Mouse (Mus musculus) neural tube, embryonic 13.5 days (tissue): ENCODE measurements around the gene Fbrs. TPM values are rescaled to one million over a fixed set of nuclear protein-coding genes. Genes with fewer than 3 reads are reported as not detected.
"Not testable (repeated sequence)": the region's sequence is repeated elsewhere in the genome, so short reads cannot be mapped to it uniquely, and the experiment has no call there.

ENCODE experiments used
- ATAC-seq: fragments of 200-750 bp; cut with Nextera tagmentation; 2 replicates; pipeline ENCODE4 v1.8.0; 2017; ENCODE audit warnings: low read depth, mild to moderate bottlenecking, moderate TSS enrichment, moderate library complexity
- H3K27ac ChIP-seq: fragments of 300-500 bp; sonication (generic); replicated peaks from 2 replicates; pipeline ENCODE4 v1.5.1; 2015; ENCODE audit warnings: moderate library complexity, mild to moderate bottlenecking, inconsistent platforms
- H3K27me3 ChIP-seq: fragments of 300-500 bp; sonication (generic); 2 replicates; pipeline ENCODE4 v1.6.1; 2015; ENCODE audit warnings: mild to moderate bottlenecking, inconsistent platforms
- H3K36me3 ChIP-seq: fragments of 300-500 bp; sonication (generic); 2 replicates; pipeline ENCODE4 v1.6.1; 2015; ENCODE audit warnings: mild to moderate bottlenecking, inconsistent platforms
- H3K4me1 ChIP-seq: fragments of 300-500 bp; sonication (generic); replicated peaks from 2 replicates; pipeline ENCODE4 v1.6.1; 2015; ENCODE audit warnings: inconsistent platforms
- H3K4me2 ChIP-seq: fragments of 300-500 bp; sonication (generic); 2 replicates; pipeline ENCODE4 v1.6.1; 2015; ENCODE audit warnings: inconsistent platforms, mild to moderate bottlenecking, moderate library complexity
- H3K4me3 ChIP-seq: fragments of 300-500 bp; sonication (generic); 2 replicates; pipeline ENCODE4 v1.5.1; 2015; ENCODE audit warnings: mild to moderate bottlenecking, inconsistent platforms
- H3K9ac ChIP-seq: fragments of 300-500 bp; sonication (generic); 2 replicates; pipeline ENCODE4 v1.6.1; 2015; ENCODE audit warnings: moderate library complexity, mild to moderate bottlenecking, inconsistent platforms
- H3K9me3 ChIP-seq: fragments of 300-500 bp; sonication (generic); 2 replicates; pipeline ENCODE4 v1.6.1; 2016; ENCODE audit warnings: inconsistent platforms
- WGBS: fragments of 180-500 bp; shearing (Covaris S2); methylation state at CpG from one replicate; pipeline ENCODE4 v1.1.7; 2015; 5-methylcytosine and 5-hydroxymethylcytosine counted together
- polyA plus RNA-seq: library from polyadenylated mRNA; unstranded; fragments of >200 nt; fragmentation: Nextera tagmentation; extraction: Ambion mirVana; gene quantifications from 2 replicates; pipeline ENCODE4 v1.2.1, GENCODE M21; 2015

Fbrs gene
- 12.1 and 12.6 TPM in 2 replicates for polyA plus RNA-seq

DNA sequence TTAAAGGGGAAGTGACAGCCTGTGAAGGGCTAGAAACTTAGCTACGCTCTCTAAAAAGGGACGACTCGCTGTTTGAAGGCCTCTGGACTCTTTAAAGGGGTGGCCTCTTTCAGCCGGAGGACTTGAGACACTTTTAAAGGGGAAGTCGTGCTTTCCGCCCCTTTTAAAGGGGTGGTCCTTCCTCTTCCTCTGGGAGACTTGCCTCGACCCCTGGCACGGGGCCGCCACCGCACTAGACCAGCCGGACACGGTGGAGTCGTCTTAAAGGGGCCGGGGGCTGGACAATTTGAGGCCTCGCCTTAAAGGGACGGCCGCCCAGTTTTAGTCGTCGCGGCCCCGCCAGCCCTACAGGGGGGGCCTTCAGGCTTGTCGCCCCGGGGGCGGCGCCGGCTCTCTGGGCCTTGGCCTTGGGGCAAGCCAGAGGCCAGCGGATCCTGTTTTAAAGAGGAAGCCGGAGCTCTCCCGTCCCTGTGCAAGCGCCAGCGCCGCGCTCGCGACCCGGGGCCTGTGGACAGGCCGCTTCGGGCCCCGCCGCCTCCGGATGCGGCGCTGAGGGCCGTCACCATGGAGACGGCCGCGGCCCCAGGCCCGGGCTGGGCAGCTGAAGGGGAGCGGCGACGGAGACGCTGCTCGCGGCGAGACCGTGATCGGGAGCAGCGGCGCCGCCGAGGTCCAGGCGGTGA lies at the start of gene Fbrs:
Gene Fbrs (plus strand): TSS at position 565 of the 683 bp plus-strand sequence.
- H3K4me3 ChIP-seq = peak within 1 kb of the TSS; percentile 98
- peak; percentile 84 for ATAC-seq
- H3K36me3 ChIP-seq = peaks cover 59% of the 10 kb centered on the region
- peak within 1 kb of the TSS; percentile 96 for H3K27ac ChIP-seq
- under 1% methylated on average over 61 of the region's 62 CpGs for WGBS
- H3K9me3 ChIP-seq = no peaks in the 10 kb centered on the region
- H3K4me2 ChIP-seq = peak within 1 kb of the TSS; percentile 100
- peaks cover 45% of the 10 kb centered on the region for H3K4me1 ChIP-seq
- H3K27me3 ChIP-seq = no peaks in the 10 kb centered on the region
- peak within 1 kb of the TSS; percentile 99 for H3K9ac ChIP-seq

GRCm38 (mm10) chr7:127435206-127435605 lies 43.8 kb upstream of the Fbrs start:
- Histone ChIP-seq H3K4me3 (no peak overlapping the region), H3K9ac (no peak overlapping the region), H3K36me3 (no peaks in the 10 kb centered on the region), H3K27me3 (no peaks in the 10 kb centered on the region), H3K9me3 (peaks cover 13% of the 10 kb centered on the region), H3K4me1 (no peaks in the 10 kb centered on the region), H3K4me2 (no peak overlapping the region), H3K27ac (no peak overlapping the region)
- no peak for ATAC-seq
- WGBS = 90% methylated on average over 4 of the region's 4 CpGs

GRCm38 (mm10) chr7:127437724-127438123 lies 41.3 kb upstream of the Fbrs start:
- ATAC-seq = no peak
- Histone ChIP-seq H3K36me3 (peaks cover 14% of the 10 kb centered on the region), H3K27ac (no peak overlapping the region), H3K4me2 (no peak overlapping the region), H3K9me3 (peaks cover 13% of the 10 kb centered on the region), H3K4me3 (no peak overlapping the region), H3K9ac (no peak overlapping the region), H3K4me1 (no peaks in the 10 kb centered on the region), H3K27me3 (no peaks in the 10 kb centered on the region)
- WGBS = 92% methylated on average over 3 of the region's 3 CpGs

GRCm38 (mm10) chr7:127443976-127444375 lies 35.0 kb upstream of the Fbrs start:
- Histone ChIP-seq H3K27me3 (no peaks in the 10 kb centered on the region), H3K4me2 (no peak overlapping the region), H3K36me3 (peaks cover 55% of the 10 kb centered on the region), H3K9ac (no peak overlapping the region), H3K9me3 (no peaks in the 10 kb centered on the region; the same call in 1 of the 2 replicates), H3K4me1 (peaks cover 9% of the 10 kb centered on the region), H3K27ac (no peak overlapping the region), H3K4me3 (no peak overlapping the region)
- ATAC-seq = no peak
- WGBS = 85% methylated on average over 20 of the region's 20 CpGs

GRCm38 (mm10) chr7:127448521-127449300 lies 30.3 kb upstream of the Fbrs start, which contains the start of gene Zfp689:
Gene Zfp689, minus strand, starts transcription at chr7:127449158.
- Histone ChIP-seq H3K4me2 (peak within 1 kb of the TSS; percentile 83), H3K4me3 (peak within 1 kb of the TSS; percentile 73), H3K36me3 (peaks cover 47% of the 10 kb centered on the region), H3K27ac (peak within 1 kb of the TSS; percentile 96), H3K9ac (peak within 1 kb of the TSS; percentile 90), H3K4me1 (peaks cover 51% of the 10 kb centered on the region), H3K9me3 (no peaks in the 10 kb centered on the region), H3K27me3 (no peaks in the 10 kb centered on the region)
- under 1% methylated on average over 54 of the region's 54 CpGs for WGBS
- ATAC-seq = peak; percentile 92

DNA sequence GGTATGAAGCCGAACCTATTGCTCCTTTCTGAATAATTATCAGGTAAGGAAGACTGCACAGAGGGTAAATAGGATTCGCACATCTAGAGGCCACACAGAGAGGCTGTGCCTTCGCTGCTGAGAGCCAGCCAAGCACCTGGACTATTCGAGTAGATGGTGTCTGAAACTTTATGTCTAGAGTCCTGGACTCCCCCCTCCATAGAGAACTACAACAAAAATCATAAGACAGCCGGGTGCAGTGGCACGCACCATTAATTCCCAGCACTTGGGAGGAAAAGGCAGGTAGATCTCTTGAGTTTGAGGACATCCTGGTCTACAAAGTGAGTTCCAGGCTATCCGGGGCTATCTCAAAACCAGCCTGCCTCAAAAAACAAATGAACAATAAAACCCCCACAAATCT lies 29.0 kb upstream of the Fbrs start:
- Histone ChIP-seq H3K27ac (peak overlapping the region; percentile 73; the same call in 1 of the 2 replicates), H3K4me1 (peaks cover 51% of the 10 kb centered on the region), H3K9me3 (no peaks in the 10 kb centered on the region), H3K36me3 (peaks cover 39% of the 10 kb centered on the region), H3K9ac (peak overlapping the region; percentile 90), H3K4me3 (peak overlapping the region; percentile 73), H3K27me3 (no peaks in the 10 kb centered on the region), H3K4me2 (peak overlapping the region; percentile 83)
- ATAC-seq = no peak
- 77% methylated on average over 7 of the region's 7 CpGs for WGBS

- no peaks in the 10 kb centered on the region for H3K27me3 ChIP-seq
- H3K9ac ChIP-seq = no peak overlapping the region
- no peak for ATAC-seq
- H3K36me3 ChIP-seq = peaks cover 39% of the 10 kb centered on the region
- 0 out of 2 replicates have a peak overlapping the region, but pooled peaks have one; percentile 0 for H3K4me2 ChIP-seq
- H3K9me3 ChIP-seq = no peaks in the 10 kb centered on the region
- 97% methylated on average over 2 of the region's 2 CpGs for WGBS
- H3K27ac ChIP-seq = no peak overlapping the region
- H3K4me3 ChIP-seq = no peak overlapping the region
- H3K4me1 ChIP-seq = peaks cover 43% of the 10 kb centered on the region
Measured at GRCm38 (mm10) chr7:127453056-127453455, 25.9 kb upstream of the Fbrs start.

- Histone ChIP-seq H3K4me2 (no peak overlapping the region), H3K4me3 (no peak overlapping the region), H3K27me3 (no peaks in the 10 kb centered on the region), H3K9me3 (no peaks in the 10 kb centered on the region), H3K36me3 (peaks cover 46% of the 10 kb centered on the region), H3K9ac (no peak overlapping the region), H3K4me1 (peaks cover 36% of the 10 kb centered on the region), H3K27ac (no peak overlapping the region)
- ATAC-seq = no peak
- 93% methylated on average over 7 of the region's 7 CpGs for WGBS
Measured at GRCm38 (mm10) chr7:127454905-127455304, 24.1 kb upstream of the Fbrs start.

DNA sequence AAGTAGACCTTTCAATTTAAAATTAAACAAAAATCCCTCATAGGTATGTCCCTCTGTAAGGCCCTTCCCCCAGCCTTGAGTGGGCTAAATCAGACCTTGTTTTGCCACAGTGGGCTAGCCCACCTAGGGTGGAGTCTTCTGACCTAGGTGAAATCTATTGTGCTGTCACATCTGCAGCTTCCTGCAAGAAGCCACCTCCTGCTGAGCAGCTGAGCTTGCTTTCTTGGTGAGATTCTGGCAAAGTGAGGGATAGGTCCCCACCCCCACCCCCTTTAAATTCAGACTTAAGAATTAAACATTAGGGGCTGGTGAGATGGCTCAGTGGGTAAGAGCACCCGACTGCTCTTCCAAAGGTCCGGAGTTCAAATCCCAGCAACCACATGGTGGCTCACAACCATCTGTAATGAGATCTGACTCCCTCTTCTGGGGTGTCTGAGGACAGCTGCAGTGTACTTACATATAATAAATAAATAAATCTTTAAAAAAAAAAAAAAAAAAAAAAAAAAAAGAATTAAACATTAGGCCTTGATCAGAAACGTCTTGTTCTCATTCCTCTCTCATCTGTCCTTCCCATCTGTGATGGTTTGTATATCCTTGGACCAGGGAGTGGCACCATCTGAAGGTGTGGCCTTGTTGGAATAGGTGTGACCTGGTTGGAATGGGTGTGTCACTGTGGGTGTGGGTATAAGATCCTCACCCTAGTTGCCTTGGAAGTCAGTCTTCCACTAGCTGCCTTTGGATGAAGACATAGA lies 20.5 kb upstream of the Fbrs start:
- not testable (repeated sequence) for H3K4me2 ChIP-seq, H3K9ac ChIP-seq, ATAC-seq, H3K4me1 ChIP-seq, H3K27me3 ChIP-seq, H3K9me3 ChIP-seq, H3K4me3 ChIP-seq, H3K27ac ChIP-seq
- peaks cover 57% of the 10 kb centered on the region for H3K36me3 ChIP-seq
- 85% methylated on average over 3 of the region's 3 CpGs for WGBS

DNA sequence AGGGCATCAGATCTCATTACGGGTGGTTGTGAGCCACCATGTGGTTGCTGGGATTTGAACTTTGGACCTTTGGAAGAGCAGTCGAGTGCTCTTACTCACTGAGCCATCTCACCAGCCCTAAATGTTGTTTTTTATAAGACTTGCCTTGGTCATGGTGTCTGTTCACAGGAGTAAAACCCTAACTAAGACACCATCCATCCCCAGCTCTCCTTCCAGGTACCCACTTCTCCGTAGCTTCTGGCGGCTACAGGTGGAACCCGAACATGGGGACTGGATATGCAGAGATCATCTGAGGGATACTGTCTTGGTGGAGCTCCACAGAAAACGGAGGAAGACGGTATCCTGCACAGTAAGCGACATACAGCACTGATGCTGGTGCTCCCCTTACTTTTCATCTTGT lies 19.7 kb upstream of the Fbrs start, which contains the start of gene Prr14:
Gene Prr14 (plus strand): TSS at position 301 of the 400 bp plus-strand sequence.
- ATAC-seq, H3K27ac ChIP-seq, H3K4me2 ChIP-seq, H3K9ac ChIP-seq, H3K9me3 ChIP-seq, H3K27me3 ChIP-seq, H3K4me1 ChIP-seq, H3K4me3 ChIP-seq: not testable (repeated sequence)
- 97% methylated on average over 8 of the region's 8 CpGs for WGBS
- H3K36me3 ChIP-seq = peaks cover 57% of the 10 kb centered on the region

GRCm38 (mm10) chr7:127465191-127465590 lies 13.8 kb upstream of the Fbrs start:
- Histone ChIP-seq H3K36me3 (peaks cover 58% of the 10 kb centered on the region), H3K27ac (no peak overlapping the region), H3K4me2 (no peak overlapping the region), H3K9me3 (no peaks in the 10 kb centered on the region), H3K4me1 (peaks cover 12% of the 10 kb centered on the region), H3K27me3 (no peaks in the 10 kb centered on the region), H3K9ac (no peak overlapping the region), H3K4me3 (no peak overlapping the region)
- WGBS = 94% methylated on average over 3 of the region's 3 CpGs
- ATAC-seq = no peak

- not testable (repeated sequence) for H3K4me2 ChIP-seq, ATAC-seq, H3K27me3 ChIP-seq, H3K9me3 ChIP-seq, H3K4me3 ChIP-seq, H3K9ac ChIP-seq, H3K27ac ChIP-seq
- 95% methylated on average over 2 of the region's 2 CpGs for WGBS
- H3K36me3 ChIP-seq = peaks cover 53% of the 10 kb centered on the region
- peaks cover 13% of the 10 kb centered on the region for H3K4me1 ChIP-seq
Measured at GRCm38 (mm10) chr7:127465670-127466069, 13.3 kb upstream of the Fbrs start.
